Mouse (Mus musculus) layer of hippocampus, adult 2 months (tissue): Measurements from ENCODE around the gene Il15ra. TPM values are rescaled to one million over a fixed set of nuclear protein-coding genes. Genes with fewer than 3 reads are reported as not detected.
"Not testable (repeated sequence)": the region's sequence is repeated elsewhere in the genome, so short reads cannot be mapped to it uniquely, and the experiment has no call there.

Source experiments
- DNase-seq, 2 experiments: peaks; one replicate each; pipeline ENCODE4 v3.0.0; 2022; ENCODE audit warnings: low spot score in 2 of 2
- H3K27ac ChIP-seq: fragments of 200-600 bp; 2 replicates; pipeline ENCODE4 v1.8.1; 2022
- H3K4me3 ChIP-seq: fragments of 200-600 bp; 2 replicates; pipeline ENCODE4 v1.8.1; 2022; ENCODE audit warnings: mild to moderate bottlenecking
- CTCF ChIP-seq: fragments of 200-600 bp; conservative IDR thresholded peaks from 2 replicates; pipeline ENCODE4 v1.8.1; 2022; ENCODE audit warnings: antibody characterized with exemption, mild to moderate bottlenecking, moderate library complexity
- total RNA-seq, 2 experiments: library from RNA; stranded (reverse); gene quantifications; 2 replicates each; pipeline ENCODE4 v1.2.3; 2021

The Il15ra gene
- total RNA-seq, 2 experiments from 2014 or later = 6.2 to 8.0 TPM

DNA sequence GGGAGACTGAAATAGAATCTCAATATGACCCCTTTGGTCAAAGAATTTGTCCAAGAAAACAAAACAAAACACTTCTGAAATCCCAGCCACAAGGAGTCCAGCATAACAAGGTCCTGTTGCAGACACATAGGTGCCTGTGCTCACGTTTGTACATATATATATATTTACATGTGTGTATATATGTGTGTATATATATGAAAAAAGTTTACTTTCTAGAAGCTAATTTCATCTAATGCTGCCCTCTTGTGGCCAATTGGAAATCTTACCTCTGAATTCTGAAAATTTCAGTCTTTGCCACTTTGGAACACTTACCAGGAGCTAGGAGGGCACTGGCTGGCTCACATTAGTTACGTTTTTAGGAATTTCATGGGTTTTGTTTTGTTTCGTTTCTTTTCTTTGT, 17.7 kb upstream of the Il15ra start:
- no peak overlapping the region for H3K4me3 ChIP-seq
- peak; percentile 83 for TF ChIP-seq CTCF
- no peak overlapping the region for H3K27ac ChIP-seq
- peak in 1 of 2 experiments; percentile 14 for DNase-seq

DNA sequence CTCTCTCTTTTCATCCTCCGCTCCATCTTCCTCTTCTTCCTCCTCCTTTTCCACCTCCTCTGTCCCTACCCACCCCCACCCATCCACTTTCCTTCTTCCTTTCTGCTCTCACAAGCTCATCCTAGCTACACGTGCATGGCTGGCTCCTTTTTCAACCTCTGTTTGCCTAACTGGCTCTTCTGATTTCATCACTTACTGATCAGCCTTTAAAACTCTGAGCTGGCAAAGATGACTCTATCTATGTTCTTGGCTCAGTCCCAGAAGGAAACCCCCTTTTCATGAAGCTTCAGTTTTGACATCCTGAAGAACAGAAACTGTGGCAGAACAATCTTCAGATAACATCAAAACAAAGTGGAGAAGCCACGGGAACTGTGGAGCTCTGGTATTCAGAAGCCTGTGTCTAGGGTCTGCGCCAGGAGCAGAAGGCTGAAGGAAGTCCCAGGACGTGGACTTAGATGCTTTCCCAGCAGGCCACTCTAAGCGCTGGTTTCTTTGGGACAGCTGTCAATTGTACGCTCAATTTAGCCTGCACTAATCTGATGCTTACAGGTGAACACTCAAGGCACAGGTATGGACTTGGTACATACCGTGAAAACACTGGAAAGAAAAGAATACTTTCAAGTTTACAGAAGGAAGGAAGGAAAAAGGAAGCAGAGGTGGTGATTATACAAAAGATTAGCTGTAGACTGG, 14.7 kb upstream of the Il15ra start:
- no peak for TF ChIP-seq CTCF
- no peak for DNase-seq
- H3K4me3 ChIP-seq = no peak overlapping the region
- no peak overlapping the region for H3K27ac ChIP-seq

DNA sequence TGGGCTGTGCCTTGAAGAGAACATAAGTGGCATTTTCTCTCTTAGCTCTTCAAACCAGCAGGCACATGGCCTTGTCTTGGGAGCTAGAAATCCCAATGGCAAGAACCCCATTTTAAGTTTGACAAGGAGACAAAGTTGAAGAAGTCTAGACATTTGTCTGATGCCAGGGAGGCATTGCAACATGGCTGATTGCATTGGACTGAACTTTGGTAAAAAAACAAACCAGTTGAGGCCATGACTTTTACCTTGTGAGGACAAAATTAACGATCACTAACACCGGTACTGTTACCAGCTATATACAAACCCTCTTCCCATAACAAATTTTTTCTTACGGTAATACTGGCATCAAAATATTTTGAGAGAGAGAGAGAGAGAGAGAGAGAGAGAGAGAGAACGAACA, 11.7 kb upstream of the Il15ra start:
- no peak overlapping the region for H3K4me3 ChIP-seq
- no peak overlapping the region for H3K27ac ChIP-seq
- TF ChIP-seq CTCF = no peak
- DNase-seq = no peak

- Histone ChIP-seq H3K4me3 (no peak overlapping the region), H3K27ac (no peak overlapping the region)
- DNase-seq = no peak
- TF ChIP-seq CTCF = no peak
Measured at GRCm38 (mm10) chr2:11694104-11694503, 11.0 kb upstream of the Il15ra start.

DNA sequence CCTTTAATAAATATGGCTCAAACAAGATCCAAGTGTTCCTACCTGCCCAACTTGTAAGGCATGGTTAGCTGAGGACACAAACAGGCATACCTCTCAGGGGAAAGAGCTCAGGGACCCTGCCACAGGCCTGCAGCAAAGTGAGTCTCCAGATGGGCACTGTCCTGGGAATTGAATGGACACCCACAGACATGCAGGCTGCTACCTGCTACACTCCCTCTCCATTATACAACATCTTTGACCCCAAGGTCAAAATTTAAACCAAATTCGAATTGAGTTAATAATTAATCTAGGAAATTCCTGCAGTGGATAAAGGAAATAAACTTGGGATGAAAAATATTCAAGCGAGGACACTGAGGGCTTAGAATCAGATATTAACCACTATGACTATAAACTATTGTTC, 9.2 kb upstream of the Il15ra start:
- TF ChIP-seq CTCF = no peak
- no peak overlapping the region for H3K27ac ChIP-seq
- H3K4me3 ChIP-seq = no peak overlapping the region
- DNase-seq = no peak

DNA sequence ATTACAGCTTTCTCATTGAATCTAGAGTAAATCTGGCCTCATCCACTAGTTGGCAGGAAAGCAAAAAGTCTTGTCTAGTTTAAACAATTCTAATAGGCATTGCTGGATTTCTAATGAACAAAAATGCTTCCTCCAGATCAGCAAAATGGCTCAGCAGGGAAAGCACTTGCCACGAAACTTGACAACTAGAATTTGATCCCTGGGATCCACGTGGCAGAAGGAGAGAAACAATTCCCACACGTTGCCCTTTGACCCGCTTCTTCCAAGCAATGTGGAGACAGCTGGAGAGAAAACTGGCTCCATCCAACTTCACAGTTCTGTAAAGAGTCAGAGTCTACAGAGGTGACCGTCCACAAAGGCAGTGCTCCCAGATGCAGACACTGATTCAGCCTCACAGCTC, 6.1 kb upstream of the Il15ra start:
- TF ChIP-seq CTCF = 0 out of 2 replicates have a peak, but pooled peaks have one; percentile 3
- DNase-seq = no peak
- no peak overlapping the region for H3K4me3 ChIP-seq
- no peak overlapping the region for H3K27ac ChIP-seq

GRCm38 (mm10) chr2:11699905-11700304, 5.2 kb upstream of the Il15ra start:
- no peak overlapping the region for H3K4me3 ChIP-seq
- no peak for TF ChIP-seq CTCF
- no peak overlapping the region for H3K27ac ChIP-seq
- no peak for DNase-seq

GRCm38 (mm10) chr2:11706030-11706745, 1.1 kb downstream of the Il15ra start:
- H3K4me3 ChIP-seq = peak overlapping the region; percentile 86
- H3K27ac ChIP-seq = peak overlapping the region; percentile 10; the same call in 1 of the 2 replicates
- no peak for TF ChIP-seq CTCF
- no peak for DNase-seq

- Histone ChIP-seq H3K27ac (no peak overlapping the region), H3K4me3 (peak overlapping the region; percentile 86)
- no peak for DNase-seq
- TF ChIP-seq CTCF = no peak
Measured at GRCm38 (mm10) chr2:11706746-11707065, 1.6 kb downstream of the Il15ra start.

GRCm38 (mm10) chr2:11708538-11708937, 3.4 kb downstream of the Il15ra start:
- no peak for TF ChIP-seq CTCF
- no peak for DNase-seq
- Histone ChIP-seq H3K27ac (no peak overlapping the region), H3K4me3 (no peak overlapping the region)

DNA sequence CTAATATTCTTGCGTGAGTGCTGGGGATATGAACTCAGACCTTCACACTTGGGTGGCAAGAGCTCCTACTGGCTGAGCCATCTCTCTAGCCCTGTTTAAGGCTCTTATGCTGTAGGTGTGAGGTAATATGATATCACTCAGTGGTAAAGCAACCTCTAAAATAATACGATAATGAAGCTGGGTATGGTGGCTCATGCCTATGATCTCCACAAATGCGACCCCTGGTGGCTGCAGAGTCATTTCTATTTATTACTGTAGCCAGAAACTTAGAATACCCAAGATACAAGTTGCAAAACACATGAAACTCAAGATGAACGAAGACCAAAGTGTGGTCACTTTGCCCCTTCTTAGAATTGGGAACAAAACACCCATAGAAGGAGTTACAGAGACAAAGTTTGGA, 5.0 kb downstream of the Il15ra start:
- not testable (repeated sequence) for H3K4me3 ChIP-seq, H3K27ac ChIP-seq
- DNase-seq = peak in 1 of 2 experiments; percentile 20
- peak; percentile 70 for TF ChIP-seq CTCF

GRCm38 (mm10) chr2:11712483-11712990, 7.4 kb downstream of the Il15ra start:
- TF ChIP-seq CTCF = no peak
- H3K27ac ChIP-seq = no peak overlapping the region
- DNase-seq = no peak

DNA sequence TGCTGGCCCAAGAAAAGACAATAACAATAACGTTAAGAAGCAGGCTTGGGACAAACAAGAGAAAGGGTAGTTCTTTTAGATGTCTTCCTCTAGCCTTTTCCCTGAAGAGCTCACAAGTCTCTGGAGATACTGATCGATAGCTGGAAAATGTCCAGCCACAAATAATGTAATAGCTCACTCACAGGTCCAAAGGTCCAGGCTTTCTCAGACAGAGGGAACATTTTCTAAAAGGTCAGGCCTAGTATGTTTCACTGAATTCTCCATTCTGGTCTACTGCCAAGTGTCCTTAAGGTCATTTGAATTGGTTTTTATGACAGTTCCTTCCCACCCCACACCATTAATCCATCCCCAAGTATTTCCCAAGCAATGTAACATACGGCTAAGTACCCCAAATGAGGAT, 7.9 kb downstream of the Il15ra start:
- DNase-seq = no peak
- TF ChIP-seq CTCF = no peak
- Histone ChIP-seq H3K27ac (no peak overlapping the region), H3K4me3 (no peak overlapping the region)

More at GRCm38 (mm10) chr2:11712483-11712990, 7.4 kb downstream of the Il15ra start:
- no peak overlapping the region for H3K4me3 ChIP-seq

DNA sequence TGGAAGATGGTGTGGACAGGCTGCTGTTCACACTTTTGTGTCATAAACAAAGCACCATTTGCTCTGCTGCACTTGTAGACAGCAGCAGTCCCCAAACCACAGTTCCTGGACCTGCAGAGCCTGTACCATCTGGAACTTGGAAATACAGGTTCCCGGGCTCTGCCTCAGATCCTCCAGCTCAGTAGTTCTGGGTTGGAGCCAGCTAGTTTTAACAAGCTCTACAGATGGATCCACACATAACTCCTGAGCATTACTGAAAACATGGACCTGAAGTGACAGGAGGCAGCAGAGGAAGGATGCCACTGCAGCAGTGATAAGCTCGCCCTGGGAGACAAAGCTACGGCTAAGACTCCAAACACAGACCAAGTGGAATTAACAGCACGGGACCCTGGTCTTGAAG, 9.4 kb downstream of the Il15ra start:
- Histone ChIP-seq H3K4me3 (no peak overlapping the region), H3K27ac (no peak overlapping the region)
- peak; percentile 18 to 19 for DNase-seq
- no peak for TF ChIP-seq CTCF
